Mouse (Mus musculus) central nervous system, embryonic 18 days (tissue): ENCODE results near the gene Morc2a. TPM values are rescaled to one million over a fixed set of nuclear protein-coding genes. Genes with fewer than 3 reads are reported as not detected.

Source experiments
- polyA plus RNA-seq: library from polyadenylated mRNA; depleted of rRNA; stranded (reverse); fragments of >200 nt; gene quantifications from 2 replicates; pipeline ENCODE4 v1.2.3, GENCODE M21; 2012; rRNA removed

The Morc2a gene
- polyA plus RNA-seq, result 37.3 and 39.4 TPM in 2 replicates

DNA sequence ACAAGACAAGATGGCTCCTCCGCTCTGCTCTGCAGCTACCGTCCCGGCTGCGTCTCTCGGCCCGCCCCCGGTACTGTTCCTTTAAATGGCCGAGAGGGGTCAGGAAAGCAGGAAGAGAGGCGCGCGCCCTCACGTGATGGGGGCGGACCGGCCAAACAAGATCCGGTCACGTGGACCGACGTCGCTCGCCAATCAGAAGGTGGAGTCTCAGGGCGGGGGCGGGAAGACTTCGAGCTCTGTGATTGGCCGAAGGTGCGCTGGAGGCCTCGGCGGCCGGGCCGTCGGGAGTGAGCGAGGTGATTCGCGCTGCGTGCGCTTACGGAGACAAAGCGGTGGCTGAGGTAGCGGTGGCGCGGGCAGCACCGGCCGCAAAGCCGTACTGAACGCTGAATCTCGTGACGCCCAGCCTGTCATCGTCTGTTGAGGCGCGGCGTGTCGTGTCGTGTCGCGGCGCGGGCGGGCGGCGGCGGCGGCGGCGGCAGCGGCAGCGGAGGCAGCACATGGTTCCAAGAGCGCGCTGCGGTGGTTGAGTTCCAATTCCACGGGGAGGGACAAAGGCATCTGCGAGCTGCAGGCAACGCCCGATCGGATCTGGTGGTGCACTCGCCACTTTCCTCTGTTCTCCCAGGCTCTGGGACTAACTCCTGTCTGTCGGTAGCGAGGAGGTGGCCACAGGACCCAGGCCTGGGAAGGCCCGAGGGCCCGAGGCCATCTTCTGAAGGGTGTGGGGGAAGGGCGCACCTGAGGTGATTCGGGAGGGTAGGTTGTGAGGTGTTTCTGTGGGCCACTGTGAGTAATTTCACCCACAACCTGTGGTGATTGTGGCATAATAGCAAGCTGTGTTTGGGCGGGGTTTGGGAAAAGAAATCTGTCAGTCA lies at the start of gene Morc2a:
Morc2a (plus strand) TSS at position 228 of the 878 bp plus-strand sequence.

Other genes starting within 250 kb of the Morc2a start
- gene Limk2, start 240.0 kb upstream of the Morc2a start, polyA plus RNA-seq, result 147 and 168 TPM in 2 replicates
- 36.3 and 37.1 TPM in 2 replicates for gene Rnf185, start 196.8 kb upstream of the Morc2a start, polyA plus RNA-seq
- gene Pla2g3, start 160.9 kb upstream of the Morc2a start, polyA plus RNA-seq, result 6.6 and 6.7 TPM in 2 replicates
- gene Inpp5j, start 144.4 kb upstream of the Morc2a start, polyA plus RNA-seq, result 7.7 TPM in 2 replicates
- 149 and 184 TPM in 2 replicates for gene Selenom, start 134.5 kb upstream of the Morc2a start, polyA plus RNA-seq
- 6.2 and 6.3 TPM in 2 replicates for gene Smtn, start 108.6 kb upstream of the Morc2a start, polyA plus RNA-seq
- 37.8 and 38.4 TPM in 2 replicates for gene Osbp2, start 214.7 kb downstream of the Morc2a start, polyA plus RNA-seq
- 0.63 and 0.74 TPM in 2 replicates for gene 4921536K21Rik, start 245.9 kb downstream of the Morc2a start, polyA plus RNA-seq
- gene Dusp18, start 246.0 kb downstream of the Morc2a start, polyA plus RNA-seq, result 18.3 and 21.1 TPM in 2 replicates